Mouse (Mus musculus) heart, adult 8-10 months (tissue): ENCODE measurements around the gene Olfr430. TPM values are rescaled to one million over a fixed set of nuclear protein-coding genes. Genes with fewer than 3 reads are reported as not detected.

Source experiments
- total RNA-seq, 4 experiments: library from RNA; stranded (reverse); gene quantifications; 2 replicates each; pipeline ENCODE4 v1.2.4; 2022

Olfr430 gene
- total RNA-seq, 4 experiments from 2014 or later: not detected

Other genes with a start within 250 kb of the Olfr430 start
- gene Ifi211, start 153.6 kb upstream of the Olfr430 start, total RNA-seq: 1 to 10 TPM; 1.3 to 2.7 (median 1.5) TPM
- 10 to 100 TPM in 3 of 4 experiments, 1 to 10 TPM in 1; 8.1 to 16.2 (median 12.3) TPM for gene Mndal, start 124.1 kb upstream of the Olfr430 start, total RNA-seq
- gene Ifi203, start 123.9 kb upstream of the Olfr430 start, total RNA-seq: 10 to 100 TPM in 3 of 4 experiments, 1 to 10 TPM in 1; 8.5 to 14.2 (median 12.0) TPM
- gene Ifi202b, start 83.9 kb upstream of the Olfr430 start, total RNA-seq: not detected
- gene Ifi205, start 34.8 kb upstream of the Olfr430 start, total RNA-seq: 10 to 100 TPM; 11.3 to 19.4 (median 17.3) TPM
- gene Olfr433, start 25.9 kb upstream of the Olfr430 start, total RNA-seq: not detected
- gene Olfr432, start 17.4 kb upstream of the Olfr430 start, total RNA-seq: not detected
- not detected for gene Olfr429, start 17.7 kb downstream of the Olfr430 start, total RNA-seq
- gene Olfr427, start 30.3 kb downstream of the Olfr430 start, total RNA-seq: not detected
- not detected for gene Olfr231, start 54.6 kb downstream of the Olfr430 start, total RNA-seq
- not detected for gene Olfr424, start 64.9 kb downstream of the Olfr430 start, total RNA-seq
- not detected for gene Olfr420, start 89.0 kb downstream of the Olfr430 start, total RNA-seq
- 10 to 100 TPM in 1 of 4 experiments, 1 to 10 TPM in 3; 8.1 to 10.7 (median 8.8) TPM for gene Spta1, start 106.2 kb downstream of the Olfr430 start, total RNA-seq
- not detected for gene Olfr419, start 185.5 kb downstream of the Olfr430 start, total RNA-seq